ENCODE assay signal across 8 mouse cellular contexts in the genomic region with DNA sequence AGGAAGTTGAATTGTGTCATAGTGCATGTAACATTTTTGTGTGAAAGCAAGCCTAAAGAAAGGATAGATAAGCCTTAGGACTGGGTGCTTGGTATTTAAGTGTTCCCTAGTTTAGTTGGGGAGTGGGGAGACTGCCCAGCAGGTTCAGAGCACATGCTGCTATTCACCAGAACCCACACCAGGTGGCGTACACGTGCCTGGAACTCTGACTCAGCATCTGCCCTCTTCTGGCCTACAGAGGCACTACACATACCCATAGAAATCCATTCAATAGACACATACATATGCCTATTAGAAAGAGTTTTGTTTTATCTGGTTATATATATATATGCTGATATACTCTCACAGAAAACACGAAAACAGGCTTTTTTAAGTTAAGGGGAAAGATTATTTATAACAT. TPM values are rescaled to one million over a fixed set of nuclear protein-coding genes. Genes with fewer than 3 reads are reported as not detected.
A peak's percentile ranks its signal among the peaks of the same experiment; 100 is the strongest.
DNase-seq lines count a peak whose midpoint lies in the region; ATAC-seq and TF ChIP-seq lines count a peak whose summit lies in the region.

No protein-coding gene starts in this region.

- TF ChIP-seq CTCF in heart, adult 2 months (IDR thresholded peaks at IDR 0.05): no peak; the same call in 1 of the 2 replicates
- TF ChIP-seq CTCF in gastrocnemius, adult 2 months (IDR thresholded peaks at IDR 0.05): peak; percentile 99; the same call in 1 of the 2 replicates
- peak; percentile 98 for TF ChIP-seq CTCF in midbrain, postnatal 0 days (IDR thresholded peaks at IDR 0.05)

- no peaks in the 10 kb centered on the region for H3K9me3 ChIP-seq in heart, embryonic 11.5 days (replicated peaks; ENCODE audit: control insufficient read depth, low read length)
- no peaks in the 10 kb centered on the region for H3K9me3 ChIP-seq in midbrain, postnatal 0 days (ENCODE audit: low read length)

- DNase-seq in heart, adult 2 months: peak; percentile 43 to 45
- DNase-seq in CD8-positive naive resting alpha-beta T cell, adult 2 months (ENCODE audit: low read depth in 2 of 2, low spot score in 2 of 2): peak; percentile 71 to 79
- peak; percentile 20 to 21 for DNase-seq in adrenal gland, postnatal 4 days (ENCODE audit: low spot score in 2 of 2)
- peak; percentile 56 for DNase-seq in gastrocnemius, adult 2 months
- DNase-seq in layer of hippocampus, postnatal 25 days (ENCODE audit: extremely low spot score in 1 of 2, low spot score in 1 of 2): peak; percentile 20 to 60
- peak; percentile 73 for DNase-seq in midbrain, postnatal 0 days (ENCODE audit: low spot score)
- DNase-seq in splenic B cell, adult 2 months (ENCODE audit: low read depth, low spot score): peak; percentile 89

- peak; percentile 72 for TF ChIP-seq EP300 in heart, adult 2 months (IDR thresholded peaks at IDR 0.05; ENCODE audit: insufficient read depth, low read depth, low read length)

- H3K4me2 ChIP-seq in heart, embryonic 11.5 days: no peak overlapping the region
- H3K4me2 ChIP-seq in midbrain, postnatal 0 days (ENCODE audit: low read depth, low read length, poor library complexity, severe bottlenecking): no peak overlapping the region

- H3K9ac ChIP-seq in heart, adult 2 months (ENCODE audit: low read depth, low read length): no peak overlapping the region
- no peak overlapping the region for H3K9ac ChIP-seq in heart, embryonic 11.5 days (ENCODE audit: low read depth, low read length)
- no peak overlapping the region for H3K9ac ChIP-seq in midbrain, postnatal 0 days (replicated peaks; ENCODE audit: low read length, poor library complexity, severe bottlenecking)

- no peaks in the 10 kb centered on the region for H3K79me2 ChIP-seq in heart, adult 2 months (replicated peaks; ENCODE audit: control insufficient read depth, insufficient read depth, low read length)

- intact Hi-C loops in heart, adult 2 months (cut with DNase I): no loop called here
- intact Hi-C loops in gastrocnemius, adult 2 months (cut with DNase I): no loop called here

- H3K4me1 ChIP-seq in heart, adult 2 months (ENCODE audit: control insufficient read depth, insufficient read depth, low read length): no peaks in the 10 kb centered on the region
- H3K4me1 ChIP-seq in heart, embryonic 11.5 days (ENCODE audit: control insufficient read depth, insufficient read depth, low read length): no peaks in the 10 kb centered on the region
- H3K4me1 ChIP-seq in midbrain, postnatal 0 days (ENCODE audit: insufficient read depth, low read length): no peaks in the 10 kb centered on the region

- no peak for ATAC-seq in heart, embryonic 11.5 days (replicated peaks; ENCODE audit: insufficient number of reproducible peaks, low FRiP score, low TSS enrichment)
- ATAC-seq in midbrain, postnatal 0 days (ENCODE audit: low FRiP score): no peak

- peaks cover 2% of the 10 kb centered on the region; the same call in 1 of the 2 replicates for H3K36me3 ChIP-seq in heart, adult 2 months (ENCODE audit: control insufficient read depth, insufficient read depth, low read length)
- H3K36me3 ChIP-seq in heart, embryonic 11.5 days (ENCODE audit: control insufficient read depth, insufficient read depth, low read length): peaks cover 26% of the 10 kb centered on the region
- H3K36me3 ChIP-seq in midbrain, postnatal 0 days (ENCODE audit: insufficient read depth, low read length): peaks cover 40% of the 10 kb centered on the region
- H3K36me3 ChIP-seq in splenic B cell, adult 2 months (ENCODE audit: control insufficient read depth, insufficient read depth, low read length, poor library complexity, severe bottlenecking): peaks cover 6% of the 10 kb centered on the region

- WGBS in heart, adult 2 months: 30% methylated on average over 3 of the region's 3 CpGs
- WGBS in heart, embryonic 11.5 days (ENCODE audit: insufficient replicate concordance): 37% methylated on average over 3 of the region's 3 CpGs
- 34% methylated on average over 3 of the region's 3 CpGs for WGBS in midbrain, postnatal 0 days

- H3K27me3 ChIP-seq in heart, adult 2 months (ENCODE audit: control insufficient read depth, insufficient read depth, low read length): no peaks in the 10 kb centered on the region
- H3K27me3 ChIP-seq in heart, embryonic 11.5 days (ENCODE audit: control insufficient read depth, insufficient read depth, low read length): no peaks in the 10 kb centered on the region
- H3K27me3 ChIP-seq in midbrain, postnatal 0 days (ENCODE audit: insufficient read depth, low read length): no peaks in the 10 kb centered on the region
- H3K27me3 ChIP-seq in splenic B cell, adult 2 months (ENCODE audit: control insufficient read depth, insufficient read depth, low read length, poor library complexity, severe bottlenecking): no peaks in the 10 kb centered on the region

- H3K27ac ChIP-seq in heart, adult 2 months: no peak overlapping the region
- H3K27ac ChIP-seq in heart, embryonic 11.5 days (ENCODE audit: low read depth, low read length): no peak overlapping the region
- no peak overlapping the region for H3K27ac ChIP-seq in gastrocnemius, adult 2 months
- no peak overlapping the region for H3K27ac ChIP-seq in midbrain, postnatal 0 days (ENCODE audit: low read depth, low read length)

- H3K4me3 ChIP-seq in heart, adult 2 months: no peak overlapping the region
- H3K4me3 ChIP-seq in heart, embryonic 11.5 days (ENCODE audit: low read depth, low read length): no peak overlapping the region
- H3K4me3 ChIP-seq in gastrocnemius, adult 2 months: no peak overlapping the region
- H3K4me3 ChIP-seq in midbrain, postnatal 0 days (ENCODE audit: low read depth, low read length): no peak overlapping the region

- TF ChIP-seq POLR2A in heart, adult 2 months (IDR thresholded peaks at IDR 0.05; ENCODE audit: insufficient read depth, low read depth, low read length): no peak

RNA-seq across cellular contexts. Expression of a gene that starts 23.2 kb away (rescaled TPM):
- 1 to 10 TPM; 3.0 to 3.5 TPM for total RNA-seq in heart, adult 2 months (2021)
- 0.94 and 1.4 TPM in 2 replicates for polyA plus RNA-seq in heart, adult 2 months (2012; rRNA removed)
- polyA plus RNA-seq in heart, embryonic 11.5 days (2014; fragmentation: Nextera tagmentation; extraction: Ambion mirVana): 9.0 and 9.6 TPM in 2 replicates
- 1 to 10 TPM; 8.4 to 9.0 TPM for total RNA-seq in adrenal gland, postnatal 4 days (2021)
- 1 to 10 TPM; 1.1 to 1.4 TPM for total RNA-seq in gastrocnemius, adult 2 months (2021)
- 1 to 10 TPM; 5.3 to 7.6 TPM for total RNA-seq in layer of hippocampus, postnatal 25 days (2021)
- 4.0 and 4.9 TPM in 2 replicates for total RNA-seq in midbrain, postnatal 0 days (2014; rRNA removed)
- polyA plus RNA-seq in midbrain, postnatal 0 days (2015; fragmentation: Nextera tagmentation; extraction: Ambion mirVana): 2.1 and 2.5 TPM in 2 replicates

RNA-seq across cellular contexts. Expression of a gene that starts 36.2 kb away (rescaled TPM):
- total RNA-seq in heart, adult 2 months (2021): 10 to 100 TPM; 11.2 to 15.2 TPM
- polyA plus RNA-seq in heart, adult 2 months (2012; rRNA removed): 9.0 and 13.9 TPM in 2 replicates
- 29.1 and 30.6 TPM in 2 replicates for polyA plus RNA-seq in heart, embryonic 11.5 days (2014; fragmentation: Nextera tagmentation; extraction: Ambion mirVana)
- 10 to 100 TPM; 76.9 to 77.7 TPM for total RNA-seq in adrenal gland, postnatal 4 days (2021)
- 10 to 100 TPM; 11.6 to 12.0 TPM for total RNA-seq in gastrocnemius, adult 2 months (2021)
- 10 to 100 TPM; 48.4 to 60.1 TPM for total RNA-seq in layer of hippocampus, postnatal 25 days (2021)
- 60.7 and 95.4 TPM in 2 replicates for total RNA-seq in midbrain, postnatal 0 days (2014; rRNA removed)
- 49.8 and 51.0 TPM in 2 replicates for polyA plus RNA-seq in midbrain, postnatal 0 days (2015; fragmentation: Nextera tagmentation; extraction: Ambion mirVana)

Comparison
In these comparisons a context has a peak if more than half of its experiments do, and no peak if none do; other contexts are left out.
1. DNase-seq: peak in every context shown above with its lines; median percentile 89 in splenic B cell, adult 2 months; 75 in CD8-positive naive resting alpha-beta T cell, adult 2 months; 73 in midbrain, postnatal 0 days; 56 in gastrocnemius, adult 2 months; 44 in heart, adult 2 months; 40 in layer of hippocampus, postnatal 25 days; 20 in adrenal gland, postnatal 4 days.